Mouse (Mus musculus): ENCODE results near the gene Cftr.

- TF ChIP-seq POLR2A (IDR thresholded peaks at IDR 0.05; ENCODE audit: insufficient read length, low read depth) = no peak
- TF ChIP-seq REST (IDR thresholded peaks at IDR 0.05; ENCODE audit: insufficient read depth, insufficient read length) = no peak
- no peak for TF ChIP-seq USF1 (IDR thresholded peaks at IDR 0.05; ENCODE audit: low read depth)
- no peak for TF ChIP-seq MYOG (IDR thresholded peaks at IDR 0.05; ENCODE audit: control insufficient read depth in 1 of 3, insufficient read depth in 1 of 3, insufficient read length in 2 of 3, low read depth in 2 of 3)
- TF ChIP-seq CEBPB (IDR thresholded peaks at IDR 0.05; ENCODE audit: insufficient read depth, poor library complexity, severe bottlenecking) = no peak
- TF ChIP-seq TCF12 (IDR thresholded peaks at IDR 0.05; ENCODE audit: insufficient read depth, poor library complexity, severe bottlenecking) = no peak
- no peak for TF ChIP-seq TCF3 (IDR thresholded peaks at IDR 0.05; ENCODE audit: insufficient read length, low read depth)
- no peak for TF ChIP-seq SRF (IDR thresholded peaks at IDR 0.05; ENCODE audit: control insufficient read depth, insufficient read length, low read depth)
- TF ChIP-seq E2F4 (IDR thresholded peaks at IDR 0.05; ENCODE audit: insufficient read depth) = no peak
- no peak for TF ChIP-seq POLR2AphosphoS2 (IDR thresholded peaks at IDR 0.05; ENCODE audit: insufficient read length, low read depth)
- TF ChIP-seq MAX (IDR thresholded peaks at IDR 0.05; ENCODE audit: low read depth) = no peak
- no peak for TF ChIP-seq MYOD1 (IDR thresholded peaks at IDR 0.05; ENCODE audit: control insufficient read depth in 1 of 3, insufficient read length in 2 of 3, low read depth in 2 of 3)
Measured at GRCm38 (mm10) chr6:18335393-18335792, 164.9 kb downstream of the Cftr start.

All from myocyte (in vitro differentiated cells).